Mouse (Mus musculus): Measurements from ENCODE around the gene Lrrc73. TPM values are rescaled to one million over a fixed set of nuclear protein-coding genes. Genes with fewer than 3 reads are reported as not detected.

Lrrc73 gene
- total and polyA plus RNA-seq, 3 experiments: 0.27 to 1.5 (median 0.38) TPM

- Histone ChIP-seq H3K27me3 (ENCODE audit: insufficient read depth, low read length) (peaks cover 50% of the 10 kb centered on the region), H3K9me3 (replicated peaks) (no peaks in the 10 kb centered on the region), H3K36me3 (replicated peaks) (no peaks in the 10 kb centered on the region), H3K4me1 (ENCODE audit: insufficient read depth, low read depth, low read length) (peaks cover 15% of the 10 kb centered on the region), H3K4me3 (ENCODE audit: low read depth, low read length) (no peak overlapping the region)
- DNase-seq (ENCODE audit: low spot score) (no peak), ATAC-seq (ENCODE audit: extremely low read depth, insufficient number of reproducible peaks, low FRiP score, poor library complexity, severe bottlenecking) (no peak)
- TF ChIP-seq POLR2AphosphoS5 (IDR thresholded peaks at IDR 0.05; ENCODE audit: insufficient replicate concordance, low read depth, low read length) (no peak), GATA1 (IDR thresholded peaks at IDR 0.05; ENCODE audit: borderline replicate concordance, low read length) (no peak), GATA2 (IDR thresholded peaks at IDR 0.05; ENCODE audit: borderline replicate concordance, low read depth, low read length) (no peak), CTCF (IDR thresholded peaks at IDR 0.05; ENCODE audit: low read depth, low read length) (no peak), TAL1 (conservative IDR thresholded peaks at IDR 0.05; ENCODE audit: low read depth, low read length) (no peak)
These were observed 34.4 kb downstream of the Lrrc73 start for GRCm38 (mm10) chr17:46287678-46288095.

GRCm38 (mm10) chr17:46296601-46297000, 43.3 kb downstream of the Lrrc73 start:
- H3K4me3 ChIP-seq (ENCODE audit: low read depth, low read length): no peak overlapping the region
- DNase-seq (ENCODE audit: low spot score): no peak

GRCm38 (mm10) chr17:46297028-46297363, 43.7 kb downstream of the Lrrc73 start:
- ATAC-seq (ENCODE audit: extremely low read depth, insufficient number of reproducible peaks, low FRiP score, poor library complexity, severe bottlenecking) (no peak), DNase-seq (ENCODE audit: low spot score) (no peak)
- Histone ChIP-seq H3K27me3 (ENCODE audit: insufficient read depth, low read length) (peaks cover 56% of the 10 kb centered on the region), H3K36me3 (replicated peaks) (peaks cover 2% of the 10 kb centered on the region), H3K4me3 (ENCODE audit: low read depth, low read length) (no peak overlapping the region), H3K4me1 (ENCODE audit: insufficient read depth, low read depth, low read length) (peaks cover 15% of the 10 kb centered on the region), H3K9me3 (replicated peaks) (no peaks in the 10 kb centered on the region)
- TF ChIP-seq TAL1 (conservative IDR thresholded peaks at IDR 0.05; ENCODE audit: low read depth, low read length) (no peak), GATA2 (IDR thresholded peaks at IDR 0.05; ENCODE audit: borderline replicate concordance, low read depth, low read length) (no peak), GATA1 (IDR thresholded peaks at IDR 0.05; ENCODE audit: borderline replicate concordance, low read length) (no peak), CTCF (IDR thresholded peaks at IDR 0.05; ENCODE audit: low read depth, low read length) (no peak), POLR2AphosphoS5 (IDR thresholded peaks at IDR 0.05; ENCODE audit: insufficient replicate concordance, low read depth, low read length) (no peak)

More at GRCm38 (mm10) chr17:46296601-46297000, 43.3 kb downstream of the Lrrc73 start:
- Histone ChIP-seq H3K27me3 (ENCODE audit: insufficient read depth, low read length) (peaks cover 59% of the 10 kb centered on the region), H3K4me1 (ENCODE audit: insufficient read depth, low read depth, low read length) (peaks cover 15% of the 10 kb centered on the region), H3K36me3 (replicated peaks) (no peaks in the 10 kb centered on the region), H3K9me3 (replicated peaks) (no peaks in the 10 kb centered on the region)
- no peak for ATAC-seq (ENCODE audit: extremely low read depth, insufficient number of reproducible peaks, low FRiP score, poor library complexity, severe bottlenecking)
- TF ChIP-seq POLR2AphosphoS5 (IDR thresholded peaks at IDR 0.05; ENCODE audit: insufficient replicate concordance, low read depth, low read length) (no peak), TAL1 (conservative IDR thresholded peaks at IDR 0.05; ENCODE audit: low read depth, low read length) (no peak)

- no peak for TF ChIP-seq GATA1 (IDR thresholded peaks at IDR 0.05; ENCODE audit: borderline replicate concordance, low read length)
- TF ChIP-seq CTCF (IDR thresholded peaks at IDR 0.05; ENCODE audit: low read depth, low read length): no peak
- TF ChIP-seq POLR2AphosphoS5 (IDR thresholded peaks at IDR 0.05; ENCODE audit: insufficient replicate concordance, low read depth, low read length): no peak
- TF ChIP-seq GATA2 (IDR thresholded peaks at IDR 0.05; ENCODE audit: borderline replicate concordance, low read depth, low read length): no peak
- TF ChIP-seq TAL1 (conservative IDR thresholded peaks at IDR 0.05; ENCODE audit: low read depth, low read length): no peak
- no peak for ATAC-seq (ENCODE audit: extremely low read depth, insufficient number of reproducible peaks, low FRiP score, poor library complexity, severe bottlenecking)
- H3K4me3 ChIP-seq (ENCODE audit: low read depth, low read length): peak within 1 kb of the TSS; percentile 59; the same call in 1 of the 2 replicates
- H3K9me3 ChIP-seq (replicated peaks): no peaks in the 10 kb centered on the region
- DNase-seq (ENCODE audit: low spot score): no peak
- H3K36me3 ChIP-seq (replicated peaks): peaks cover 8% of the 10 kb centered on the region
- H3K27me3 ChIP-seq (ENCODE audit: insufficient read depth, low read length): peaks cover 52% of the 10 kb centered on the region
- H3K4me1 ChIP-seq (ENCODE audit: insufficient read depth, low read depth, low read length): peaks cover 15% of the 10 kb centered on the region
These were observed 44.3 kb downstream of the Lrrc73 start, which contains the start of gene Dlk2 for GRCm38 (mm10) chr17:46297364-46298219. Dlk2 (plus strand) TSS chr17:46297421.

GRCm38 (mm10) chr17:46298220-46298913, 45.0 kb downstream of the Lrrc73 start:
- H3K27me3 ChIP-seq (ENCODE audit: insufficient read depth, low read length): peaks cover 51% of the 10 kb centered on the region
- no peak for TF ChIP-seq TAL1 (conservative IDR thresholded peaks at IDR 0.05; ENCODE audit: low read depth, low read length)
- peak; percentile 79 for TF ChIP-seq CTCF (IDR thresholded peaks at IDR 0.05; ENCODE audit: low read depth, low read length)
- no peaks in the 10 kb centered on the region for H3K9me3 ChIP-seq (replicated peaks)
- DNase-seq (ENCODE audit: low spot score) (peak; percentile 79), ATAC-seq (ENCODE audit: extremely low read depth, insufficient number of reproducible peaks, low FRiP score, poor library complexity, severe bottlenecking) (peak; percentile 45; the same call in 1 of the 2 replicates)
- peak overlapping the region; percentile 59; the same call in 1 of the 2 replicates for H3K4me3 ChIP-seq (ENCODE audit: low read depth, low read length)
- peaks cover 15% of the 10 kb centered on the region for H3K36me3 ChIP-seq (replicated peaks)
- H3K4me1 ChIP-seq (ENCODE audit: insufficient read depth, low read depth, low read length): peaks cover 17% of the 10 kb centered on the region

GRCm38 (mm10) chr17:46301892-46302291, 48.6 kb downstream of the Lrrc73 start:
- Histone ChIP-seq H3K9me3 (replicated peaks) (no peaks in the 10 kb centered on the region), H3K4me1 (ENCODE audit: insufficient read depth, low read depth, low read length) (peaks cover 17% of the 10 kb centered on the region), H3K4me3 (ENCODE audit: low read depth, low read length) (no peak overlapping the region), H3K36me3 (replicated peaks) (peaks cover 50% of the 10 kb centered on the region), H3K27me3 (ENCODE audit: insufficient read depth, low read length) (peaks cover 27% of the 10 kb centered on the region)
- no peak for TF ChIP-seq CTCF (IDR thresholded peaks at IDR 0.05; ENCODE audit: low read depth, low read length)
- ATAC-seq (ENCODE audit: extremely low read depth, insufficient number of reproducible peaks, low FRiP score, poor library complexity, severe bottlenecking) (no peak), DNase-seq (ENCODE audit: low spot score) (no peak)

Data from G1E (cell line).